In genomic region chr5:43845083-43845482, GRCm38 (mm10) we compare ENCODE assay signal across 21 mouse cellular contexts. TPM values are rescaled to one million over a fixed set of nuclear protein-coding genes. Genes with fewer than 3 reads are reported as not detected.
A peak's percentile ranks its signal among the peaks of the same experiment; 100 is the strongest.
DNase-seq lines count a peak whose midpoint lies in the region; ATAC-seq and TF ChIP-seq lines count a peak whose summit lies in the region.
"Had no signal": no experiment of that assay in that cellular context is flagged by ENCODE, and none has a peak within 500 bp of the region (broad histone marks: within the 10 kb centered on the region; RNA-seq: fewer than 3 reads in every experiment).

No protein-coding gene starts in this region.

- H3K36me3 ChIP-seq in midbrain, postnatal 0 days (ENCODE audit: insufficient read depth, low read length), result no peaks in the 10 kb centered on the region
- no peaks in the 10 kb centered on the region for H3K36me3 ChIP-seq in midbrain, embryonic 13.5 days
- H3K36me3 ChIP-seq: embryonic facial prominence, embryonic 13.5 days; forebrain, embryonic 12.5 days; heart, embryonic 13.5 days; hindbrain, embryonic 13.5 days had no signal

- H3K9ac ChIP-seq in midbrain, postnatal 0 days (replicated peaks; ENCODE audit: low read length, poor library complexity, severe bottlenecking), result no peak overlapping the region
- no peak overlapping the region for H3K9ac ChIP-seq in midbrain, embryonic 13.5 days (replicated peaks)
- H3K9ac ChIP-seq: embryonic facial prominence, embryonic 13.5 days; forebrain, embryonic 12.5 days; heart, embryonic 13.5 days; hindbrain, embryonic 13.5 days had no signal

- no peak overlapping the region for H3K27ac ChIP-seq in midbrain, postnatal 0 days (ENCODE audit: low read depth, low read length)
- H3K27ac ChIP-seq in midbrain, embryonic 13.5 days, result no peak overlapping the region
- H3K27ac ChIP-seq: embryonic facial prominence, embryonic 13.5 days; forebrain, embryonic 12.5 days; heart, embryonic 13.5 days; hindbrain, embryonic 13.5 days had no signal

- H3K27me3 ChIP-seq in midbrain, postnatal 0 days (ENCODE audit: insufficient read depth, low read length), result no peaks in the 10 kb centered on the region
- no peaks in the 10 kb centered on the region for H3K27me3 ChIP-seq in midbrain, embryonic 13.5 days
- H3K27me3 ChIP-seq: embryonic facial prominence, embryonic 13.5 days; forebrain, embryonic 12.5 days; heart, embryonic 13.5 days; hindbrain, embryonic 13.5 days had no signal

- no peak for TF ChIP-seq CTCF in midbrain, postnatal 0 days (IDR thresholded peaks at IDR 0.05)

- no peak overlapping the region for H3K4me3 ChIP-seq in midbrain, postnatal 0 days (ENCODE audit: low read depth, low read length)
- no peak overlapping the region for H3K4me3 ChIP-seq in midbrain, embryonic 13.5 days (replicated peaks)
- H3K4me3 ChIP-seq: embryonic facial prominence, embryonic 13.5 days; forebrain, embryonic 12.5 days; heart, embryonic 13.5 days; hindbrain, embryonic 13.5 days had no signal

- intact Hi-C loops in heart, postnatal 25 days (cut with DNase I), result no loop called here

- H3K4me2 ChIP-seq in midbrain, postnatal 0 days (ENCODE audit: low read depth, low read length, poor library complexity, severe bottlenecking), result no peak overlapping the region
- H3K4me2 ChIP-seq in midbrain, embryonic 13.5 days (replicated peaks), result no peak overlapping the region
- H3K4me2 ChIP-seq: embryonic facial prominence, embryonic 13.5 days; forebrain, embryonic 12.5 days; heart, embryonic 13.5 days; hindbrain, embryonic 13.5 days had no signal

- WGBS in midbrain, postnatal 0 days, result 81% methylated on average over 5 of the region's 5 CpGs
- WGBS in midbrain, embryonic 13.5 days, result 89% methylated on average over 5 of the region's 5 CpGs

- no peaks in the 10 kb centered on the region for H3K4me1 ChIP-seq in midbrain, postnatal 0 days (ENCODE audit: insufficient read depth, low read length)
- H3K4me1 ChIP-seq in midbrain, embryonic 13.5 days (replicated peaks), result 0 out of 2 replicates have a peak, but pooled peaks cover 8% of the 10 kb centered on the region
- H3K4me1 ChIP-seq: forebrain, embryonic 12.5 days; heart, embryonic 13.5 days had no signal

- no peak for ATAC-seq in midbrain, postnatal 0 days (ENCODE audit: low FRiP score)
- ATAC-seq in midbrain, embryonic 13.5 days, result no peak
- ATAC-seq: forebrain, embryonic 16.5 days; intestine, embryonic 16.5 days had no signal

- peak; percentile 9 to 11 for DNase-seq in cerebellum, postnatal 10 days
- no peak for DNase-seq in cerebellum, adult 18-20 months
- peak; percentile 95 for DNase-seq in heart, adult 11 months
- DNase-seq in heart, postnatal 25 days (ENCODE audit: low spot score), result no peak
- peak; percentile 14 for DNase-seq in midbrain, postnatal 0 days (ENCODE audit: low spot score)
- DNase-seq in adipocyte (ENCODE audit: low spot score), result peak; percentile 46
- DNase-seq in thymus, postnatal 36 days, result no peak
- DNase-seq: adrenal gland, postnatal 14 days; cerebellum, adult 8-10 months; cerebellum, postnatal 36 days; heart, postnatal 4 days; kidney, adult 2 months had no signal

- no peaks in the 10 kb centered on the region for H3K9me3 ChIP-seq in midbrain, postnatal 0 days (ENCODE audit: low read length)
- H3K9me3 ChIP-seq in midbrain, embryonic 13.5 days, result 0 out of 2 replicates have a peak, but pooled peaks cover 4% of the 10 kb centered on the region
- H3K9me3 ChIP-seq: embryonic facial prominence, embryonic 13.5 days; forebrain, embryonic 12.5 days; hindbrain, embryonic 13.5 days had no signal

RNA-seq across cellular contexts. Expression of gene Cd38, which starts 23.3 kb away (rescaled TPM):
- 1 to 10 TPM; 7.9 to 8.5 TPM for total RNA-seq in heart, postnatal 25 days (2021)
- 3.1 and 4.1 TPM in 2 replicates for total RNA-seq in midbrain, postnatal 0 days (2014; rRNA removed)
- 2.3 and 2.5 TPM in 2 replicates for polyA plus RNA-seq in midbrain, postnatal 0 days (2015; fragmentation: Nextera tagmentation; extraction: Ambion mirVana)
- 2.8 TPM in 2 replicates for polyA plus RNA-seq in midbrain, embryonic 13.5 days (2015; fragmentation: Nextera tagmentation; extraction: Ambion mirVana)
- total RNA-seq: MEL had no signal

RNA-seq across cellular contexts. Expression of gene Fbxl5, which starts 23.6 kb away (rescaled TPM):
- total RNA-seq in heart, postnatal 25 days (2021), result 10 to 100 TPM; 30.4 to 32.2 TPM
- total RNA-seq in midbrain, postnatal 0 days (2014; rRNA removed), result 122 and 140 TPM in 2 replicates
- 84.5 and 85.2 TPM in 2 replicates for polyA plus RNA-seq in midbrain, postnatal 0 days (2015; fragmentation: Nextera tagmentation; extraction: Ambion mirVana)
- polyA plus RNA-seq in midbrain, embryonic 13.5 days (2015; fragmentation: Nextera tagmentation; extraction: Ambion mirVana), result 62.5 and 70.9 TPM in 2 replicates

RNA-seq across cellular contexts. Expression of gene Bst1, which starts 26.4 kb away (rescaled TPM):
- 1 to 10 TPM; 1.8 to 2.6 TPM for total RNA-seq in heart, postnatal 25 days (2021)
- 0.55 TPM in 1 of 2 replicates, not detected in the other for total RNA-seq in midbrain, postnatal 0 days (2014; rRNA removed)
- polyA plus RNA-seq in midbrain, postnatal 0 days (2015; fragmentation: Nextera tagmentation; extraction: Ambion mirVana), result 0.16 and 0.21 TPM in 2 replicates
- not detected in 2 replicates for polyA plus RNA-seq in midbrain, embryonic 13.5 days (2015; fragmentation: Nextera tagmentation; extraction: Ambion mirVana)
- total RNA-seq: MEL had no signal
- polyA plus RNA-seq: C2C12; embryonic facial prominence, embryonic 13.5 days; forebrain, embryonic 12.5 days; forebrain, embryonic 16.5 days; hindbrain, embryonic 13.5 days had no signal

Comparison
In these comparisons a context has a peak if more than half of its experiments do, and no peak if none do; other contexts are left out.
1. DNase-seq: peak in cerebellum, postnatal 10 days (2 of 2), heart, adult 11 months (single experiment), midbrain, postnatal 0 days (single experiment) and adipocyte (single experiment); none in cerebellum, adult 18-20 months (0 of 2), heart, postnatal 25 days (single experiment) and thymus, postnatal 36 days (0 of 2).